Mouse (Mus musculus) ES-Bruce4 (cell line): ENCODE results near the gene Hist1h2bj. TPM values are rescaled to one million over a fixed set of nuclear protein-coding genes. Genes with fewer than 3 reads are reported as not detected.

Experiments used
- polyA plus RNA-seq: library from polyadenylated mRNA; stranded (reverse); fragments of >200 nt; gene quantifications from 2 replicates; pipeline ENCODE4 v1.2.4, GENCODE M21; 2011; ENCODE audit warnings: low read depth; ENCODE audit not compliant: missing spikeins, insufficient read depth, insufficient read length

Gene Hist1h2bj
- polyA plus RNA-seq, 1 experiment = 14.6 TPM

Other genes with a start within 250 kb of the Hist1h2bj start
- 16.9 and 28.4 TPM in 2 replicates for gene Hist1h2bq, start 233.0 kb upstream of the Hist1h2bj start, polyA plus RNA-seq
- gene Hist1h2ao, start 232.7 kb upstream of the Hist1h2bj start, polyA plus RNA-seq = not detected in 2 replicates
- gene Hist1h4m, start 231.5 kb upstream of the Hist1h2bj start, polyA plus RNA-seq = 12.0 and 17.7 TPM in 2 replicates
- 16.5 and 26.2 TPM in 2 replicates for gene Hist1h4n, start 211.0 kb upstream of the Hist1h2bj start, polyA plus RNA-seq
- 47.5 and 51.1 TPM in 2 replicates for gene Hist1h2ap, start 209.7 kb upstream of the Hist1h2bj start, polyA plus RNA-seq
- gene Hist1h2br, start 209.5 kb upstream of the Hist1h2bj start, polyA plus RNA-seq = 18.1 and 27.4 TPM in 2 replicates
- 8.1 and 11.5 TPM in 2 replicates for gene Zfp184, start 98.1 kb upstream of the Hist1h2bj start, polyA plus RNA-seq
- gene Pom121l2, start 62.0 kb upstream of the Hist1h2bj start, polyA plus RNA-seq = not detected in 2 replicates
- 4.1 and 6.9 TPM in 2 replicates for gene Prss16, start 33.5 kb upstream of the Hist1h2bj start, polyA plus RNA-seq
- gene Hist1h2ah, start 7.6 kb upstream of the Hist1h2bj start, polyA plus RNA-seq = 13.0 and 17.2 TPM in 2 replicates
- 54.4 and 58.6 TPM in 2 replicates for gene Hist1h2bk, start 7.3 kb upstream of the Hist1h2bj start, polyA plus RNA-seq
- gene Hist1h4i, start 1.9 kb upstream of the Hist1h2bj start, polyA plus RNA-seq = 5.6 and 6.5 TPM in 2 replicates
- 6.3 and 7.9 TPM in 2 replicates for gene Hist1h2ag, start 270 bp upstream of the Hist1h2bj start, polyA plus RNA-seq
- not detected in 2 replicates for gene Vmn1r188, start 41.2 kb downstream of the Hist1h2bj start, polyA plus RNA-seq
- not detected in 2 replicates for gene Vmn1r189, start 62.6 kb downstream of the Hist1h2bj start, polyA plus RNA-seq
- not detected in 2 replicates for gene Vmn1r191, start 140.8 kb downstream of the Hist1h2bj start, polyA plus RNA-seq
- not detected in 2 replicates for gene Vmn1r192, start 147.9 kb downstream of the Hist1h2bj start, polyA plus RNA-seq
- not detected in 2 replicates for gene Vmn1r193, start 179.9 kb downstream of the Hist1h2bj start, polyA plus RNA-seq
- gene Vmn1r194, start 201.0 kb downstream of the Hist1h2bj start, polyA plus RNA-seq = not detected in 2 replicates
- gene Vmn1r195, start 227.3 kb downstream of the Hist1h2bj start, polyA plus RNA-seq = not detected in 2 replicates
- not detected in 2 replicates for gene Vmn1r196, start 246.7 kb downstream of the Hist1h2bj start, polyA plus RNA-seq